Mouse (Mus musculus) left cerebral cortex, postnatal 10 days (tissue): ENCODE measurements at regions not wholly inside any gene's neighbourhood (a gene's known extent, or its start where the extent isn't known, plus 50 kb on each side); places are given as distances from the start of the nearest gene placed in this dataset.
A peak's percentile ranks its signal among the peaks of the same experiment; 100 is the strongest.

Source experiments
- DNase-seq, 2 experiments: peaks; one replicate each; pipeline ENCODE4 v3.0.0; 2021 to 2022; ENCODE audit warnings: low spot score in 2 of 2, mixed read lengths in 1 of 2; ENCODE audit errors: extremely low spot score in 1 of 2
- intact Hi-C: fragments of 180-260 bp; cut with DNase I; formaldehyde crosslinking; loops from one replicate; pipeline ENCODE4 v1.15.1; 2025

DNA sequence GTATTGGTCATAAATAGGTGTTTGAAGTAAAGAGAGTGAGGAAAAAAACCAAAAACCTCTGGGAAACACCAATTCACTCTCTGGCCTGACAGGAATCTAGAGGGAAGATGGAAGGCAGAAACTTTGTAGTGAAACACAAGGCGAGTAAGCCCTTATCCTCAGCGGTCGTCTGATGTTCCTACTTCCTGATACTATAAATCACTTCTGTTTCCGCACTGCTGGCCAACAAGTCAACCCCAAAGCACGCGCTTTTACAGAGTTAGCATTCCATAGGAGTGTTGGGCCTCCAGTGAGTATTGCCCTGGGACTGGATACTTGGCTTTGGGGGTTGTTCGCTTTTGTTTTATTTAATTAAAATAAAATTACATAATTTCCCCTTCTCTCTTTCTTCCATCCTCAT, 82.7 kb upstream of the Atp2b1 start:
- intact Hi-C loops, result no loop called here
- no peak for DNase-seq

DNA sequence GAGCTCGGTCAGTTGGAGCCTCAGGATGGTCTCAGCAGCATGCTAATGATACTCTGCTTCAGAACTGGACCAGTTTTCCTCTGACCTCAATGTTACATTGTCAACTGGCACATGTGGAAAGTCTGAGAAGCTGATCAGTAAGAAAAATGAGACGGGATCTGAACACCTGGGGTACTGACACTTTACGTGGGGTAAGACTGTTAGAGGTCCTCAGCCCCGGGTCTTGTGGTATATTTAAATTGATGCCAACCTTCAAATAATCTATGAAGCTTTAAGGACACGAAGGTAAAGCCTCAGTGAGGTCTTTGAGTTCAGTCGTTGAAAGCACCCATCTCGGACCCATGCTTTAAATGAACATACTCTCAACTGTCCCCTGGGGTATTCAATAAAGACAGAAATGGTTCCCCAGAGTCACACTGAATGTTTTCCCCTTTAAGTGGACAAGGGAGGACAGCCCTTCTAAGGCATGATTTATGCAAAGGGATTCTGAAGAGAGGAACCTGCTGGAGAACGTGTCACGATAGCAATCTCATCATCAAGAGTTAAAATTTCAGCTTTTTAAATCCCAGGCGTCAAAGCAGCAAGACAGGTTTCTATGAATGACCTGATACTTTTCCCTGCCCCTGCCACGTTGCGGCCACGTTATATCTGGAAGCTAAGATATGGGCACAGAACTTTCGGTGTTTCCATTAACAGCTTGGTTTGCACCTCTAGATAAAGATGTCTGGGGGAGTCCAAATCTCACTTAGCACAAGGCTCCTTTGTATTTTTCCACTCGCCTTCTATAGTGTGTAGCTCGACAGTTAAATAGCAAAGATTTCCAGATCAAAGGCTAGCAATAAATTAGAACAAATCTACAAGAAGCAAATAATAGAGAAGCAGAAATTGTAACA, 76.7 kb upstream of the Atp2b1 start:
- intact Hi-C loops, result no loop called here
- DNase-seq, result no peak

DNA sequence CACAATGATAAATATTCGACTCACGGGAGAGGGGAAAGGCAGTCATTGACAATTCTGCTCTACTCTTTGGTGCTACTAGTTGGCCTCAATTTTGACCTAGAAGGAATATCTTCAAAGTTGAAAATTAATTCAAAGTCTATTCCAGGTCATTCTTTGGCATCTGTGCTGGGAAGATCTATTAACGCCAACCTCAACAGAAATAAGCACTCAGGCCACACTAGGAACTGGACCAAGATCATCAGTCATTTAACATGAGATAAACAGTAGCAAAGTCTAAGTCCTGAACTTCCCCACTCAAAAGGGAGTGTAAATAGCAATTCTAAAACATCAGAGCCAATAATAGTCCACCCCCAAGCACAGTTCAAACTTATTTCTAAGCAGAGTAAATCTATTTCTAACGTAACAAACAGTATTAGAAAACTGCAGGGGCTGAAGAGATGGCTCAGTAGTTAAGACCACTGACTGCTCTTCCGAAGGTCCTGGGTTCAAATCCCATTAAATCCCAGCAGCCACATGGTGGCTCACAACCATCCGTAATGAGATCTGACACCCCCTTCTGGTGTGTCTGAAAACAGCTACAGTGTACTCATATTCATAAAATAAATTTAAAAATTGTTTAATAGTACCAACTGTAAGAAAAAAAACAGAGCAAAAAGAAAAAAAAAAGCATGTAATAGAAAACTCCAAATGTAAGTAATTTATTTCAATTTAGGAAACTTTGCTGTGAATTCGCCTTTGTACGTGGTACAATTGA, 75.1 kb upstream of the Atp2b1 start:
- no peak for DNase-seq
- intact Hi-C loops, result no loop called here

DNA sequence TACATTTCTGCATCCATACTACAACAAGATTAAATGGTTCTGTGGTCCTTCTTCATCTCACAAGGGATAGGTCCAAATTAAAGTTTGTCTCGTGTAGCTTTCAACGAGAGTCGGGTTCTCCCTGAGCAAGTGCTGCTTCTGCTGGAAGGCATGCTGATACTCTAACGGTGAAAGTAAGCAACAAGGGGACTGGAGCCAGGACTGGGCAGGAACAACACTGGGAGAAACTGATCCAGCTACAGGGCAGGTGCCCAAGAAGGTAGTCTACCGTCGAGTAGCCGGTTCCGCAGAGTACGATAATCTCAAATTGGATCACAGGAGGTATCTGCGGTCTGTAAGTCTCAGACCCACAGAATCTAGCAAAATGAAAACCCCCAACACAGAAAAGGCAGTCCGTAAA, 74.2 kb upstream of the Atp2b1 start:
- no peak for DNase-seq
- intact Hi-C loops, result no loop called here

DNA sequence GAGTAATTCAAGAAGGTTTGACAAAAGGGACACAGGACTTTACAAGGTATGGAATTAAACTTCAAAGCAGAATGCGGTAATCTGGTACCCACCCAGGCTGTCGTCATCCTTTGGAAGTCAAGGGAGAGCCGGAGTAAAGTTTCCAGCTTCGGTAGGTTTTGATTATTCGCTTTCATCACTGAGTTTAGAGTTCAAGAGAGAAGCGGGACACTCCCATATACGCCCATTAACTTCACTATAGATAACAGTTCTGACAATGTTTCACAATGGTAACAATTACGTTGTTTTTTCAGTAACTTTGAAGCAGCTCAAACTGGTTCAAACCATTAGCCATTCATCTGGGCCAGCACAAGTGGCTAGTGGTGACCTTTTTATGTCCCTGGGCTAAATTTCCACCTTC, 73.8 kb upstream of the Atp2b1 start:
- no peak for DNase-seq
- intact Hi-C loops, result no loop called here

DNA sequence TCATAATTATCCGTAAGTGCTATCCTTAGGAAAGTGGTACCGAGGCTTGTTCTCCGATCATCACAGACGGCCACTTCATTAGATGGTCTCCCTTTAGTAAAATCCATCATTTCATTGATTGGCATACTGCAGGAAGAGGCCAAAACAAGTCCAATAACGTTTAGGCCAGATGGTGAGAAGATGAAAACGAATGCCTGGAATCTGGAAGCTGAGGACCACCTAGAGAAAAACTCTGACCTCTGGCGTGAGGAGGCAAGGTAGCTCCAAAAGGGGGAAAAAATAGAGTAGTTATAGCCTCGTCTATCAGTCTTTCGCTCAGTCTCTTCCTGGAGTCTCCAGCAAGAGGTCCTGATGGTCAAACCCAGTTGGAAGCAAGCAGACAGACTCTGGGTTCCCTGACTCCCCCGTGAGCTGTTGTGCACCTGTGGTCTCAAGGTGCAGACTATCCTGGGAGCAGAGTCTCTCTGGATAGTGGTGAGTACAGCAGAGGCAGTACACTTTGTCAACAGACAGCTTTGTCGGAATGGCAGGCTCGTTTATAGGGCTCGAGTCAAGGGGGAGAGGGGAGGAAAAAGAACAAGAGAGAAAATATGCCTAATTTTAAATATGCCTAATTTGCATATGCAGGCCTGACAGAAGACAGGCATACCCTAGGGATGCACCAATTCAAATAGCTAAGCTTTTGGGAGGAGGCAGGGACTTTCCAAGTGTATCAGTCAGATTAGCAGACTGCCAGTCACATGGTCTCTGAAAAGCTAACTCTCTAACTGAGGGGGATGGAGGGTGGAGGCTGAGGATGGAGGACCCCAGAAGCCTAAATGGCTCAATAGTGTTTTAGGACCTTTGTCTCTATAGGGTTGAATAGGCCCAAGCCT, 73.0 kb upstream of the Atp2b1 start:
- intact Hi-C loops, result no loop called here
- DNase-seq, result no peak

DNA sequence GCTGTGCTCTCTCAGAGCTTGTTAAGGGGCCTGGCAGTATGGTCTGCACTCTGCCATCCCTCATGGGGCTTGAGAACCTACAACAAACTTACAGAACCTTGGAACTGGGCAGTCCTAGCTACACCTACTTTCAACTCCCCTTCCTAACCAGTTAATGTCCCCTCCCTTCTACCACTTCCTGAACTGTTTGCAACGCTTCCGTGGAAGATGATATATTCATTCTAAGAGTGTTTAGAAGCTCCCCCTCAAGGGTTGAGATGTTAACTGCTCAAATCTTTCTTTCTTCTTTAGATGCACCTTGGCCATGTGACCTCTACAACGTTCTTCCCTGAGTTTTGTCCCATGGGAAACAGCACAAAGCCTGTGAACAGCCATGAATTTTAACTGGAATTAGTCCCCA, 72.3 kb upstream of the Atp2b1 start:
- no peak for DNase-seq
- intact Hi-C loops, result no loop called here

DNA sequence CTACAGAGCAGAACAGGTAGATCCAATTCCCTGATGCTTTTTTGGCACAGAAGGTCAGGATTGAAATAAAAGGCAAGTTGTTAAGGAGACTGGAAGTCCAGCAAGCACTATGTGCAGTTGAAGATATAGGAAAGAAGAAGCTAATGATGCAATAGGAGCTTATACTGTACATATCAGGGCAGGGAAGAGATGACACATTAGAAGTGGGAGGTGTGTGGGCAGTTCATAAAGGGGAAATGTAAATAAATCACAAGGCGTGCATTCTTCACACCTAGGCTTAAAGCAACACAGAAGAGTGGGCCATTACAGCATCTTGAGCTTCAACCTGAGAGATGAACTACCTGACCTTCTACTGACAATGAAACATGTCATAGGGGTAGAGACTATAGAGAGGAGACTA, 71.5 kb upstream of the Atp2b1 start:
- intact Hi-C loops, result no loop called here
- no peak for DNase-seq

DNA sequence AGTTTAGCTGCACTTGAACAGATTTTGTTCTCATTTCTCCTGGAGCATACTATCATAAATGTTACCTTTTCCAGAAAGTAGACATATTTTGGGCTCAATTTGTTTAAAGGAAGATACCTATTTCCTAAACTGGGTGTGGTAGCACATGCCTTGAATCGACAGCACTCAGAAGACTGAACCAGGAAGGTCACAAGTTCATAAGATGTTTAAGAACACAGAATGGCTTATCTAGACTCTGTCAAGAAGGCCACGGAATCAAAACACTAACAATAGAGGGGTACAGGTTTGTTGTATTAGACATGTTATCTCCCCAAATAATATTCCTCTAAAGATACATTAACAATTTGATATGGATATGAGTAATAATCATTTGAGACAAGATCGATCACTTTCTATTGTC, 64.4 kb upstream of the Atp2b1 start:
- intact Hi-C loops, result no loop called here
- DNase-seq, result no peak

DNA sequence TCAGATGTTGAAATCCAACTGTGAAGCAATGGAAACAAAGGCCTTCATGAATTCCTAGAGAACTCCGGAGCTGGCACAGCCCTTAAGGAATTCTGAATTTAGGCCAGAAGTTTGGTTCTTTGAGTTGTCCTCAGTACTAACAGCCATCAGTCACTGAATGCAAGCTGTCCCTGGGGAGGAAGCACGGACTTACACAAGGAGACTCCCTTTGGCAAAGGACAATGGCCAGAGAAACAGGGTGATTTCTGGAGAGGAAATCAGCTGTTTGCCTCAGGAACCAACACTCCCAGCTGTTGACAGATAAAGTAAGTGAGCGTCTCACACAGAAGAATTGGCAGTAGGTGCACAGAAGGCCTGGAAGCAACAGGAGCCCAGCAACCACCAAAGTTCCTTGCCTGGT, 56.8 kb upstream of the Atp2b1 start:
- intact Hi-C loops, result no loop called here
- DNase-seq, result peak in 1 of 2 experiments; percentile 75

DNA sequence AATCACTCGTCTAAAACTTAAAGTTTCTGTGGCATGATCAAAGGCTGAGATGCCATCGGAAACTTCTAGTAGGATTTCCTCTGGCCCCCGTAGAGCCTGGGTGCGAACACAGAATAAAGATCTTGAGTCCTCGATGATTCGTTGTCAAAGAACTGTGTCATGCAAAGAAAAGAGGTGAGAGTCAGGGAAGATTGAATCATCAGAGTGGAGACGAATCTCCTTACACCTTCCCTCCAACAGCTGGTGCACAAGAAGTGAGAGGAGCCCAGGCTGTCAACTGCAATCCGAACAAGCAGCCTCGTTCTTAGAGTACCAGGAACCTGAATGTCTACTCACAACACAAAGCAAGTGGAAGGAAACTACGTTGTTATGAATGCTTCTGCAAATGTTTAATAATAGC, 52.7 kb upstream of the Atp2b1 start:
- intact Hi-C loops, result no loop called here
- no peak for DNase-seq

DNA sequence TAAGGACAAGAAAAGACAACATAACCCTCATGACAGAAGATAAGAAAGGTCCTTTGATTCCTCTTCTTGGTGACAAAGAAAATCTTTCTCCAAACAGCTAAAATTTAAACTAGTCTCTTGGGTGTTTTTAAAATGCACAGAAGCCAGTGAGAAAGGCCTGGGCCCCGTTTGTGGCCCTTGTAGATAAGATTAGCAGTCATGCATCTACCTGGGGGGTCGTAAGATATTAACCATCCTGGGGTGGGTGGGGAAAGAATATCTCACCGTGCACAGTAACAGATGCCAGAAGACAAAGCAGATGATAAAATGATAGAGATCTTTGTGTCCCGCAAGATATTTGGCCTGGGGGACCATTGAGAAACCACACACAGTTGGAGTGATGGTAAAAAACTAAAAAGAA, 51.5 kb upstream of the Atp2b1 start:
- intact Hi-C loops, result no loop called here

DNA sequence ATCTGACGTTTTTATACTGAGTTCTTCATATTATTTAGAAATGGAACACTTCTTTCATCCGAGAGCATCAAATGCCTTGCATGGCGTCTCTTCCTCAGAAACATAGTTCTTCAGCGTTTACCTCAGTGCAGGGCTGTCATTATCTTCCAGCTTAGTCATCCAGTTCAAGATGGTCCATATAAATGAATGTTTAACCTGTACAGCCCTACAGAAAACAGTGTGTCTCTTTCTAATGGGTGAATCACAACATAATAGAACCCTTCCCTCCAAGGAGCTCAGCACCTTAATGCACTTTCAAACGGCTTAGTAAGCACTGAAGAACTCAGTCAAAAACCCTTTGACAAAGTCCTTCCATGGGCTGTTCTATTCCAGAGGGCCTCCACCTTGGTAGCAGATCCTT, 49.8 kb upstream of the Atp2b1 start:
- intact Hi-C loops, result no loop called here
- no peak for DNase-seq

More for the DNA sequence above, 51.5 kb upstream of the Atp2b1 start:
- no peak for DNase-seq
